In genomic region chr19:12725851-12726250, GRCm38 (mm10) we compare ENCODE assay signal across 28 mouse cellular contexts. TPM values are rescaled to one million over a fixed set of nuclear protein-coding genes. Genes with fewer than 3 reads are reported as not detected.
"Had no signal": no experiment of that assay in that cellular context is flagged by ENCODE, and none has a peak within 500 bp of the region (broad histone marks: within the 10 kb centered on the region; RNA-seq: fewer than 3 reads in every experiment).

No protein-coding gene starts in this region.

- H3K36me3 ChIP-seq: midbrain, embryonic 10.5 days; midbrain, embryonic 12.5 days; neural tube, embryonic 13.5 days; neural tube, embryonic 15.5 days had no signal

- H3K27me3 ChIP-seq: midbrain, embryonic 12.5 days; neural tube, embryonic 13.5 days; neural tube, embryonic 15.5 days had no signal

- H3K27ac ChIP-seq: midbrain, embryonic 10.5 days; midbrain, embryonic 12.5 days; neural tube, embryonic 13.5 days; neural tube, embryonic 15.5 days had no signal

- DNase-seq: lung, adult 18-20 months; lung, embryonic 14.5 days; lung, postnatal 10 days; lung, postnatal 4 days; midbrain, embryonic 14.5 days; retina, postnatal 1 day; right cerebral cortex, adult 18-20 months; right cerebral cortex, postnatal 25 days; right cerebral cortex, postnatal 4 days; spleen, adult 18-20 months; thymus, adult 18-20 months; thymus, postnatal 14 days; thymus, postnatal 36 days had no signal

- H3K4me1 ChIP-seq: midbrain, embryonic 10.5 days; midbrain, embryonic 12.5 days; neural tube, embryonic 13.5 days; neural tube, embryonic 15.5 days had no signal

- H3K9ac ChIP-seq: lung, embryonic 14.5 days; midbrain, embryonic 12.5 days; neural tube, embryonic 13.5 days; neural tube, embryonic 15.5 days had no signal

- H3K4me3 ChIP-seq: midbrain, embryonic 10.5 days; midbrain, embryonic 12.5 days; myocyte; neural tube, embryonic 13.5 days; neural tube, embryonic 15.5 days had no signal

RNA-seq across cellular contexts. Expression of gene Keg1, which starts 30.3 kb away (rescaled TPM):
- total RNA-seq: megakaryocyte, adult 5-6 weeks; megakaryocyte-erythroid progenitor cell, adult 5-6 weeks had no signal
- polyA plus RNA-seq: lung, embryonic 14.5 days; lung, embryonic 16.5 days; midbrain, embryonic 10.5 days; midbrain, embryonic 12.5 days; midbrain, embryonic 14.5 days; midbrain, embryonic 16.5 days; myocyte; neural tube, embryonic 11.5 days; neural tube, embryonic 13.5 days; neural tube, embryonic 15.5 days; small intestine, adult 2 months; stomach, embryonic 14.5 days; thymus, postnatal 0 days; urinary bladder, adult 2 months had no signal

RNA-seq across cellular contexts. Expression of gene Cntf, which starts 39.6 kb away (rescaled TPM):
- polyA plus RNA-seq: midbrain, embryonic 14.5 days; small intestine, adult 2 months had no signal

RNA-seq across cellular contexts. Expression of gene Olfr1443, which starts 47.9 kb away (rescaled TPM):
- total RNA-seq: megakaryocyte, adult 5-6 weeks; megakaryocyte-erythroid progenitor cell, adult 5-6 weeks had no signal
- polyA plus RNA-seq: lung, embryonic 14.5 days; lung, embryonic 16.5 days; midbrain, embryonic 10.5 days; midbrain, embryonic 12.5 days; midbrain, embryonic 14.5 days; midbrain, embryonic 16.5 days; myocyte; neural tube, embryonic 11.5 days; neural tube, embryonic 13.5 days; neural tube, embryonic 15.5 days; small intestine, adult 2 months; stomach, embryonic 14.5 days; stomach, embryonic 16.5 days; thymus, postnatal 0 days; urinary bladder, adult 2 months had no signal

RNA-seq across cellular contexts. Expression of gene Olfr1442, which starts 55.6 kb away (rescaled TPM):
- total RNA-seq: megakaryocyte, adult 5-6 weeks; megakaryocyte-erythroid progenitor cell, adult 5-6 weeks had no signal
- polyA plus RNA-seq: lung, embryonic 14.5 days; lung, embryonic 16.5 days; midbrain, embryonic 10.5 days; midbrain, embryonic 12.5 days; midbrain, embryonic 14.5 days; midbrain, embryonic 16.5 days; myocyte; neural tube, embryonic 11.5 days; neural tube, embryonic 13.5 days; neural tube, embryonic 15.5 days; small intestine, adult 2 months; stomach, embryonic 14.5 days; stomach, embryonic 16.5 days; thymus, postnatal 0 days; urinary bladder, adult 2 months had no signal
